Mouse (Mus musculus) left cerebral cortex, adult 11 months (tissue): ENCODE results near the gene Fam57b.
"Not testable (repeated sequence)": the region's sequence is repeated elsewhere in the genome, so short reads cannot be mapped to it uniquely, and the experiment has no call there.

Experiments used
- DNase-seq: peaks from one replicate; pipeline ENCODE4 v3.0.0; 2022; ENCODE audit warnings: low spot score

The Fam57b gene

GRCm38 (mm10) chr7:126778147-126778546 lies 19.3 kb upstream of the Fam57b start:
- no peak for DNase-seq

DNA sequence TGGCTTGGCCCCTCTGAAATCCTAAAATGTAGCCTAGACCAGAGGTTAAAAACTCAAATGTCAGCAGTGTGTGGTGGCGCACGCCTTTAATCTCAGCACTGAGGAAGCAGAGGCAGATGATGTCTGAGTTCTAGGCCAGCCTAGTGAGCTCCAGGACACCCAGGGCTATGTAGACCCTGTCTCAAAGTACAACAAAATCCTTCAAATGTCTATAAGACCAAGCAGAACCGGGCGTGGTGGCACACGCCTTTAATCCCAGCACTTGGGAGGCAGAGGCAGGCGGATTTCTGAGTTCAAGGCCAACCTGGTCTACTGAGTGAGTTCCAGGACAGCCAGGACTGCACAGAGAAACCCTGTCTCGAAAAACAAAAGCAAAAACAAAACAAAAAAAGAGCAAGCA lies 18.4 kb upstream of the Fam57b start:
- not testable (repeated sequence) for DNase-seq

GRCm38 (mm10) chr7:126779983-126780970 lies 17.2 kb upstream of the Fam57b start:
- no peak for DNase-seq

- no peak for DNase-seq
These were observed 16.4 kb upstream of the Fam57b start, which contains the start of gene Tbx6 for GRCm38 (mm10) chr7:126780971-126781635. Gene Tbx6 (plus strand): TSS chr7:126781483.

GRCm38 (mm10) chr7:126781661-126782370 lies 15.7 kb upstream of the Fam57b start:
- no peak for DNase-seq

DNA sequence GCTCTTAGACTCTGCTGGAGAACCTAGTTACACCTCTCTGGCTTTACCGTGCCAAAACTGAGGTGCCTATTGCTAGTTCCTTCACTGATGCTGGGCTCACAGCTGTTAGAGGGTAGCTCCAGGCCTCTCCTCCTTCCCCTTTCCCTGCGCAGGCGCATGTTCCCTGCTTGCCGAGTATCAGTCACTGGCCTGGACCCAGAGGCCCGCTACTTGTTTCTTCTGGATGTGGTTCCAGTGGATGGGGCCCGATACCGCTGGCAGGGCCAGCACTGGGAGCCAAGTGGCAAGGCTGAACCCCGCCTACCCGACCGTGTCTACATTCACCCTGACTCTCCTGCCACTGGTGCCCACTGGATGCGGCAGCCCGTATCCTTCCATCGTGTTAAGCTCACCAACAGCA lies 14.8 kb upstream of the Fam57b start:
- no peak for DNase-seq

- DNase-seq = no peak
These were observed 13.0 kb upstream of the Fam57b start for GRCm38 (mm10) chr7:126784469-126784868.

DNA sequence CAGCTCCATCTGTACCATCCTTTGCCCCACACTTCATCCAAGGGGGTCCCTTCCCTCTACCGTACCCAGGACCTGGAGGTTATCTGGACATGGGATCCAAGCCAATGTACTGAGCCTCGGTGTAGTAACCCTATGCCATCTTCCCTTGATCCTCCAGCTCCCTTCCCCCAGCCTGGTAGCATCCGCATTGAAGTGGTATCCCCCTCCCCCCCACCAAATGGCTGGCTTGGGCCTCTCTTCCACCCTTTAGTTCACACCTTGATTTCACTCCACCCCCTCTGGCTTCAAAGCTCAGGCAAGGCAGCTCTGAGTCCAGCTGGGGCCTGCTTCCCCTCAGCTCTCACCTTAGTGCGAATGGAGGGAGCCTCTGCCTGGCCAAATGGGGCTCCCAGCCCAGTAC lies 12.4 kb upstream of the Fam57b start:
- no peak for DNase-seq

GRCm38 (mm10) chr7:126786142-126786541 lies 11.3 kb upstream of the Fam57b start:
- no peak for DNase-seq

DNA sequence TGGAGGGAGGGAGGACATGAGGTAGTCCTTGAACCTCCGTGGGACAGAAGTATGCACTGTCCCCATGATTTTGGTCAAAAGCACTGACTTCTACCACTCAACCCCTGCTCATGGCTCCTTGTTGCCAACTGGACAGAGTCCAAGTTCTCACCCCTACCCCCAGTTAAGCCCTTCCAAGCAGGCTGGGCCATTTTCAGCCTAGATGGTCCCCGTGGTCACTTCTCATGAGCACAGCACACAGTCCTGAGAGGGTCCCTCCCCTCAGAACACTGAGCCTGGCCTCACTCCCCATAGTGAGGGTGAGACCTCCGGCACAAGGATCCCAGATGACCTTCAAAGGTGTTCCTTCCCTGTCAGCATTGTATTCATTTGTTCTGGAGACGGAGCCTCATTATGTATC lies 8.3 kb upstream of the Fam57b start:
- no peak for DNase-seq

DNA sequence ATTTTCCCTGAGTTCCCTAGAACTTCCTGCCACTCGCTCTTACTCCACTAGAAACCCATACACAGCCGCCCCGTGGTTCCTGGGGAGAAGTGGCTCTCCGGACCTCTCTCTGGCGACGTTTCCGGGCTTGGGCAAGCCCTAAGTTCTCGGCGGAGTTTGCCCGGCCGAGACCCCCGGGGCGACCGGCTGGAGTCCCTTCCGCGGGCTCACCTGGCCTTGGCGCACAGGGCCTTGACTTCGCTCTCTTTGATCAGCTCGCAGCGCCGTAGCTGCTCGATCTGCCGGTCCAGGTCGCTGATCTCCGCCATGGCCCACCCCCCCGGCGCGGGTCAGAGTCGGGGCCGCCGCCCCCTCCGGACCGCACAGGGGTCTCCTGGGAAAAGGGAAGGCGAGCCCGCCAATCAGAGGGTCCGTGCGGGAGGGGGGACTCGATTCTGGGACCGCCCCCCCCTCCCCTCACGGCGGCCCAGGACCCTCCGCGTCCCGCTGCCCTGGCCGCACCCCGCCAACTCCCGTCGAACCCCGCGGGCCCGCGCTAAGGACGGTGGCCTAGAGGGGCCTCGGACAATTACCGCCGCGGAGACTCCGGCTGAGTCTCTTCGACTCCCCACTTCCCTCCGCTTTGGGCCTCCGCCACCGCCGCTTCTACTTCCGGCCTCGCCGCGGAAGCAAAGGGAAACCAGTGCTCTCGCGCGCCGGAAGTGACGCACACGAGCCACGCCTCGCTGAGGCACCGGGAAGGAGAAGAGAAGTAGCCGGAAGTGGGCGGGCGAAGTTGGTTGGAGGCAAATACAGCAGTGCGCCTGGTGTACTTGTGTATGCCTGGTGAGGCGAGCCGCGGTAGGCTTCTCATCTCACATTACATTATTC lies 5.4 kb upstream of the Fam57b start, which contains the start of gene Ppp4c:
Gene Ppp4c (minus strand): TSS at position 646 of the 870 bp plus-strand sequence.
- peak; percentile 90 for DNase-seq

- no peak for DNase-seq
These were observed 4.6 kb upstream of the Fam57b start for GRCm38 (mm10) chr7:126792721-126793443.

DNA sequence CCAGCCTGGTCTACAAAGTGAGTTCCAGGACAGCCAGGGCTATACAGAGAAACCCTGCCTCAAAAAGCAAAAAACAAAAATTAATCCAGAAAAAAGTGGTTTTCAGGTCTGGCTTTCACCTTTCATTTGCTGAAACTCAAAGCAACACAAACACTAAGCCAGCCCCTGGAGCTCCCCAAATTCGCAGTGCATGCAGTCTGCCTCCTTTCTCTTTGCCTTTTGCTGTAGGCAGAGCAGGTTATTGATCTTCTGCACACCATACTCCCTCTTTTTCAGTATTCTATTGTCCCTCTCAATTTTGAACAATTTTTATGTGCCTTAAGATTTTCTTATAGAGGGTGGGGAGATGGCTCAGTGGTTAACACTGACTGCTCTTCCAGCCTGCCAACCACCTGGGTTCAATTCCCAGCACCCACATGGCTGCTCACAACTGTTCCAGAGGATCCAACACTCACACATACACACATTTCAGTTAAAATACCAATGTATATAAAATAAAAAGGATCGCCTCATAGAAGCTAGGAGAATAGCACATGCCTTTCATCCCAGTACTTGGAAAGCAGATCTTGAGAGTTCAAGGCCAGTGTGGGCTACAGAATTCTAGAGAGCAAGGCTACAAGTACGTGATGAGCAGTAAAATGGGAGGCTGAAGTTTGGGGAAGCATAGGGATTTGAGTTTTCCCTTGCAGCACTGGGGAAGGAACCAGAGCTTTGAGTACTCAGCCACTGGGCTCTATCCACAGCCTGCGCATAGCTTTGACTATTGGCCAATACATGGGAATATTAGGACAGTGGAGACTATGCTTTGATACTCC lies 3.8 kb upstream of the Fam57b start:
- no peak for DNase-seq

DNA sequence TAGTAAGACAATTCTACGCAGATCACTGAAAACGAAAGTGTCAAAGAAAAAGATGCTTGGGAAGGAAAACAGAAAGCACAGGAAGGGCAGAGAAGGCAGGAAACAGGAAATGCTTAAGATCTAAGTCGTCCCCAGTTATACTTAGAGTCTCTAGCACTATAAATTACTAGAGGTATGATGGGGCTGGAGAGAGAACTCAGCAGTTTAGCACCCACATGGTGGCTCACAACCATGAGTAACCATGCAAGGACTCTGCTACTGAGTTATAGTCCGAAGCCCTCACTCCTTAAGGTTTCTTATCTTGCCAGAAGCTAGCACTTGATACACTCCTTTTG lies 3.2 kb upstream of the Fam57b start:
- DNase-seq = no peak

GRCm38 (mm10) chr7:126795387-126796317 lies 1.8 kb upstream of the Fam57b start:
- DNase-seq = no peak

- no peak for DNase-seq
These were observed 1.0 kb upstream of the Fam57b start for GRCm38 (mm10) chr7:126796350-126796932.

DNA sequence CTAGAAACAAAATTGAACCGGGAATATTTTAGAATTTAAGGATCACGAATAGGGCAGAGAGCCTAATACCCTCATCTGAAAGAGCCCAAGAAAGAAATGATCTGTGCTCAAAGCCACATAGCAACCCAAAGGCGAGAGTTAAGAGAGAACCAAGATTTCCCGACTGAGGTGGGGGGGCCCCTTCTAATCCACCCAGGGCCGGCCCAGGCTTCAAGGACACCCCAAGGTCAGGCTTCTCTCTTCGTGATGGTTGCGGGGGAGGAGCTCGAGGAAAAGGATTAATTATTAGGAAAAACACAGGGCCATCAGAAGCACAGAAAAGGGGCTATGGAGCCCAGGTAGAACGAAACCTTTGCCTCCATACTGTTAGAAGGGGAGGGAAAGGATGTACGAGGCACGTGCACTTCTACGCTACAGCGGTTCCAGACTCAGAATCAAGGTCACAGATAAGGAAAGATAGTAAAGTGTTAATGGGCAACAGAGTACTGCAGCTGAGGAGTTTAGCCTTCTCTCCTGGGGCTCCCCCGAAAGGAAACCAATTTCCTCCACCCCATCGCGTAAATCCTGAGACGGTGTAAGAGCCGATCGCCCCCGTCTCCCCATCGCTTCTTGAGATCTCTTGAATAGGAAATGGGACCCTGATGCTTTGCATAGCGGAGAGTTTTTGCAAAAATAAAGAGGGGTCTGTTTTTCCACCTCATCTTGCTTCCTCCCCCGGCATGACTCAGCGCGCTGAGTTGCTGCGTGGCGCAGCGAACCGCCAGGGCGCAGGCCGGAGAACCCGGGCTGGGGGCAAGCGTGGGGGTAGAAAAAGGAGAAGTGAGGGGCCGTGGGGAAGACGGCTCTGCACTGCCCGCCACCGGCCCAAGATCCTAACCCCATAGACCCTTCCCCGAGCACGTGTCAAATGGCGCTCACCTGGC lies 920 bp downstream of the Fam57b start:
- no peak for DNase-seq
